Mouse (Mus musculus) myocyte (in vitro differentiated cells): Measurements from ENCODE around the gene Hectd1. TPM values are rescaled to one million over a fixed set of nuclear protein-coding genes. Genes with fewer than 3 reads are reported as not detected.

Source experiments
- H3K27me3 ChIP-seq: one replicate; pipeline ENCODE4 v1.6.1; 2011; ENCODE audit not compliant: control insufficient read depth, insufficient read depth, insufficient read length
- H3K36me3 ChIP-seq: one replicate; pipeline ENCODE4 v1.6.1; 2011; ENCODE audit not compliant: control insufficient read depth, insufficient read depth
- H3K4me2 ChIP-seq: one replicate; pipeline ENCODE4 v1.6.1; 2011; ENCODE audit warnings: low read depth, control low read depth
- H3K4me3 ChIP-seq: one replicate; pipeline ENCODE4 v1.5.1; 2011; ENCODE audit warnings: mild to moderate bottlenecking, control low read depth, moderate library complexity
- H3K79me2 ChIP-seq: one replicate; pipeline ENCODE4 v1.6.1; 2011; ENCODE audit not compliant: control insufficient read depth, insufficient read depth
- H3ac ChIP-seq: one replicate; pipeline ENCODE4 v1.6.1; 2011; ENCODE audit not compliant: control insufficient read depth, insufficient read length
- CEBPB ChIP-seq: IDR thresholded peaks from 2 replicates; pipeline ENCODE4 v1.6.1; 2011; ENCODE audit warnings: mild to moderate bottlenecking, moderate library complexity; ENCODE audit not compliant: poor library complexity, insufficient read depth, severe bottlenecking
- E2F4 ChIP-seq: IDR thresholded peaks from one replicate; pipeline ENCODE4 v1.6.1; 2011; ENCODE audit warnings: mild to moderate bottlenecking, control low read depth, moderate library complexity; ENCODE audit not compliant: insufficient read depth
- MAX ChIP-seq: IDR thresholded peaks from one replicate; pipeline ENCODE4 v1.6.1; 2011; ENCODE audit warnings: low read depth, mild to moderate bottlenecking, control low read depth
- MYOD1 ChIP-seq, 3 experiments: IDR thresholded peaks; one replicate each; pipeline ENCODE4 v1.6.1; 2011; ENCODE audit warnings: control low read depth in 2 of 3, low read depth in 2 of 3, mild to moderate bottlenecking in 2 of 3, moderate library complexity in 1 of 3; ENCODE audit not compliant: insufficient read length in 2 of 3, control insufficient read depth in 1 of 3
- MYOG ChIP-seq, 3 experiments: IDR thresholded peaks; one replicate each; pipeline ENCODE4 v1.6.1; 2011; ENCODE audit warnings: control low read depth in 2 of 3, low read depth in 2 of 3, mild to moderate bottlenecking in 2 of 3; ENCODE audit not compliant: insufficient read length in 2 of 3, control insufficient read depth in 1 of 3, insufficient read depth in 1 of 3
- POLR2A ChIP-seq: IDR thresholded peaks from one replicate; pipeline ENCODE4 v1.6.1; 2011; ENCODE audit warnings: low read depth, mild to moderate bottlenecking, control low read depth, moderate library complexity; ENCODE audit not compliant: insufficient read length
- POLR2AphosphoS2 ChIP-seq: IDR thresholded peaks from one replicate; pipeline ENCODE4 v1.6.1; 2011; ENCODE audit warnings: low read depth, control low read depth; ENCODE audit not compliant: insufficient read length
- REST ChIP-seq: IDR thresholded peaks from one replicate; pipeline ENCODE4 v1.6.1; 2011; ENCODE audit warnings: mild to moderate bottlenecking, control low read depth, moderate library complexity; ENCODE audit not compliant: insufficient read depth, insufficient read length
- SRF ChIP-seq: IDR thresholded peaks from one replicate; pipeline ENCODE4 v1.6.1; 2011; ENCODE audit warnings: low read depth; ENCODE audit not compliant: control insufficient read depth, insufficient read length
- TCF12 ChIP-seq: IDR thresholded peaks from one replicate; pipeline ENCODE4 v1.6.1; 2011; ENCODE audit warnings: mild to moderate bottlenecking, control low read depth; ENCODE audit not compliant: poor library complexity, insufficient read depth, severe bottlenecking
- TCF3 ChIP-seq: IDR thresholded peaks from one replicate; pipeline ENCODE4 v1.6.1; 2011; ENCODE audit warnings: low read depth, control low read depth; ENCODE audit not compliant: insufficient read length
- USF1 ChIP-seq: IDR thresholded peaks from one replicate; pipeline ENCODE4 v1.6.1; 2011; ENCODE audit warnings: low read depth, mild to moderate bottlenecking, control low read depth, moderate library complexity
- polyA plus RNA-seq: library from polyadenylated mRNA; unstranded; fragments of >200 nt; fragmentation: generic; extraction: Trizol; gene quantifications from one replicate; pipeline ENCODE4 v1.2.1, GENCODE M21; 2012; ENCODE audit warnings: missing spikeins

Gene Hectd1
- polyA plus RNA-seq, 1 experiment: 15.4 TPM

- Histone ChIP-seq H3K36me3 (no peaks in the 10 kb centered on the region), H3K27me3 (no peaks in the 10 kb centered on the region)
Measured at GRCm38 (mm10) chr12:51865790-51866179, 36.4 kb upstream of the Hectd1 start.

DNA sequence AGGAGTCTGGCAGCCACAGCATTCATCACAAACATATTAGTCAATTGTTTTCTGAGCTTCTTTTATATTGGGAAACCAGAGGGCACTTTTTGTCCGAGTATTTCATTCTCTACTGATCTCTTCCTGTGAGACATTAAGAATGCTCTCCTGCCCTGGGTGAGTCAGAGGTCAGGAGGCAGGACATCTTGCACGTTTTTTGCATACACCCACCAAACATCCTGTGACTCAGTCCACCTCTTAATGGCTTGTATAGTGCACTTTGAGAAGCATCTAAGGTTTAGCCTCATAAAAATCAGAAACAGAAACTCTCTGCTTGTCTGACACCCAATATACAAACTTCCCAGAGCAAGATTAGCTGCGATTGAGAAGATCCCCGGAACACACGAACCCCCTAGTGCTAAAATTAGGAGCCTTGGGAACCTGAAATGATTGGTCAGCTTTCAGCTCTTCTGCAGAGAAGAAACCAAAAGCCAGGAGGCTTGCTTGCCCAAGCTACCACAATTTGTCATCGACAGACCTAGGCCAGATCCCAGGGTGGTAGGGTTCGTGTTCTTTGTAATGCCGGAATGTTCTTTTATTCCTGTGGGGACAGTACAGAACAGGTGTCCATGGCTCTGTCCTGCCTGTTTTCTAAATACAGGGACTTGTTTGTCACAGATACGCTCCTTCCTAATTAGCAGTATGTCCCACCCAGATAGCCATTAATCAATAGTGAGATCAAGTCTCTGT lies 35.9 kb upstream of the Hectd1 start:
- Histone ChIP-seq H3K36me3 (no peaks in the 10 kb centered on the region), H3ac (no peak overlapping the region), H3K4me3 (no peak overlapping the region), H3K27me3 (no peaks in the 10 kb centered on the region), H3K4me2 (peak overlapping the region; percentile 81), H3K79me2 (no peaks in the 10 kb centered on the region)
- TF ChIP-seq MYOD1 (IDR thresholded peaks at IDR 0.05; ENCODE audit: control insufficient read depth in 1 of 3, insufficient read length in 2 of 3, low read depth in 2 of 3) (peak in 1 of 3 experiments; percentile 16), USF1 (no peak), POLR2AphosphoS2 (no peak)

More at GRCm38 (mm10) chr12:51865790-51866179, 36.4 kb upstream of the Hectd1 start:
- H3K4me2 ChIP-seq: peak overlapping the region; percentile 81
- H3K79me2 ChIP-seq: no peaks in the 10 kb centered on the region
- no peak overlapping the region for H3ac ChIP-seq
- TF ChIP-seq POLR2AphosphoS2 (no peak), CEBPB (peak; percentile 35; the same call in 1 of the 2 replicates), TCF3 (no peak), REST (no peak)
- no peak overlapping the region for H3K4me3 ChIP-seq

DNA sequence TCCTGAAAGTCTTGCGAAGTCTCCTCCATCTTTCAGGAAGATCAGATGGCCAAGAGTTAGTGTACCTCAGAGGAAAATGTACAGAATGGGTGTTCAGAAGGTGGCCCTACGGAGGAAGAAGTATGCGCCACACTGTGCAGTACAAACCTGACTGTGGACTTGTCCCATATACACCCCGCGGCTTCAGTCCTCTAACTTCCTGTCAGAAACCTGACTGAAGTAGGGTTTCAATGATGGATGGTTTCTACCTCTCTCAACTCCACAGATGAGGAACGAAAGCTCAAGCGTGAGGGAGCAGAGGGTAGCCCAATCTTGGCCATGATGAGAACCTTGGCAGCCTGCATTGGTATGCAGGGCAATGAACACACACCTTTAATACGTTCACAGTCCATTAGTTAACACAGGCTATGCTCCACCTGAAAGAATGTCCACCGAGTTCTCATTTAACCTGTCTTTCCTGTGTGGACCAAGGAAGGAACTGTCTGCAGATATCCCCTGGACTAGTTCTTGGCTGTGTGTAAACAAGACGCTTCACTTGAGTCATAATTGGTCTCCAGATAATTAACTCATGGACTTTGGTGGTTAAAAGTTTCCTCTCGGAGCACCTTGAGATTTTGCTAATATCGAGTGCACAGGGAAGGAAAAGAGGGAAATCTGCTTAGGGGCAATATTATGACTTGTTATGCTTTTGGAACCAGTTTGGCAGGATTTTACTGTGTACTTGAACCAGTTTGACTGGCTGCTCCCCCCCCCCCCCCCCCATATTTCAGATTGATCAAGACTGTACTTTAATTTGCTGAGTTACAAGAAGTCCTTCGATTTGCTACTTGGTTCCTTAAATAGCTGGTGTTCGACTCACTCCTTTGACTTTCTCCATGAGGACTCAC lies 34.0 kb upstream of the Hectd1 start:
- no peaks in the 10 kb centered on the region for H3K36me3 ChIP-seq
- no peak overlapping the region for H3K4me2 ChIP-seq
- H3K27me3 ChIP-seq: no peaks in the 10 kb centered on the region
- no peak for TF ChIP-seq POLR2A
- H3K4me3 ChIP-seq: no peak overlapping the region
- H3ac ChIP-seq: no peak overlapping the region
- H3K79me2 ChIP-seq: no peaks in the 10 kb centered on the region

DNA sequence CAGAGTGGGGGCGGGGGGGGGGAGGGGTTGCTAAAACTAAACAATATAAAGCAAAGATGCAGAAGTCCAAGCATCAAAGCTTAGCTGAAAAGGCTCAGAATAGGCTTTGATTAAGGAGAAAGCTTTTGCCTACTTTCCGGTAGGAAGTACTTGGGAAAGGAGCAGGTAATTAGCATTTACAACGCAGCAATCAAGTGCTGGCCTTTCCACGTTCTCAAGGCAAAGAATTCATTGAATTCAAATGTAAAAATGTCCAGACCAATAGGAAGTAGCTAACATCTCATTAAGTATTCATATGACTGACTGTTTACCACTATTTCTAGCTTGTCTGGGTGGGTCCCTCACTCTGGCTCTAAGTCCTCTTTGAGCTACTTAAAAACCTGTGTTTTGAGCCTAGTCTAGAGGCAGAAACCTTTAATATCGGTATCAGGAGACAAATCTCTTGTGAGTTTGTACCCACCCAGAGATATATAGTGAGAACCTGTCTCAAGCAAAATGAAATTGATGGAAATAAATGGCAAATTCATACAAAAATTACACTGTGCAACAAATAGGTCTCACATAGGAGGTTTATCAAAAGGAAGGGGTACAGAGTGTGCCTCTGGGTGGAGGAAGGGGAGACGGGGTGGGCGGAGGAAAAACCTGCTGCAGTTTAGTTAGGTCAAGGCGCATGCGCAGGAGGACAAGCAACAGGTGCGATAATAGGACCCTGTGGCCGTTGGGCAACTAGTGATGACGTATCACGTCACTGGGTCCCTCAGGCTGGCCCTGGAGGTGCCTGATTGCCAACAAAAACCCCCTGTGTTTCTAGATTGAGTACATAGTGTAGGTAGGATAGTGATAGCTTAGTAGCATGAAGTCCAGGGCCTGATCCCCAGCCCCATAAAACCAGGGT lies 29.0 kb upstream of the Hectd1 start:
- Histone ChIP-seq H3K79me2 (no peaks in the 10 kb centered on the region), H3K36me3 (no peaks in the 10 kb centered on the region)

DNA sequence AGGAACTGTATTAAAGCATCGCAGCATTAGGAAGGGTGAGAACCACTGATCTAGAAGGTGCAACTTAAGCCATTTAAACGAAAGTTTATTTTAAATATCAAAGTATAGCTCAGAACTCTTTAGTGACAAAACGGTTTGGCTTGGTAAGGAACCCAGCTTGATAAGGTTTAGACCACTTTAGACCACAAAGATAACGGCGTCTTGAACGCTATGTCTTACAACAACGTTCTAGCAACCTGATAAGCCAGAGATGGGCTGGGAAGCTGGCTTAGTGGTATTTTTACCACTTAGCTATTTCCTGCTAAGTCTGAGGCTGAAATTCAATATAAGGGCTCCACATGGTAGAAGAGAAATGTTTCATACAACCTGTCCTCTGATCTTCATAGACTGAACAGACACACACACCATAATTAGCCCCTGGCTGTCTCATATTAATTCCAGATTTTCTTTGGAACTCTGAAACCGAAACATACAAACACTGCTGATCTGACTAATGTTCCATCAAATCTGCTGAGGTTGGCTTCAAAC lies 27.5 kb upstream of the Hectd1 start:
- H3K36me3 ChIP-seq: no peaks in the 10 kb centered on the region
- no peak overlapping the region for H3K4me3 ChIP-seq
- no peak overlapping the region for H3K4me2 ChIP-seq
- TF ChIP-seq SRF (no peak), POLR2A (no peak), MYOG (IDR thresholded peaks at IDR 0.05; ENCODE audit: control insufficient read depth in 1 of 3, insufficient read depth in 1 of 3, insufficient read length in 2 of 3, low read depth in 2 of 3) (no peak), TCF12 (no peak), E2F4 (no peak), TCF3 (no peak), USF1 (no peak), REST (no peak), POLR2AphosphoS2 (no peak), MAX (no peak), CEBPB (no peak)
- no peaks in the 10 kb centered on the region for H3K79me2 ChIP-seq
- H3ac ChIP-seq: no peak overlapping the region
- H3K27me3 ChIP-seq: no peaks in the 10 kb centered on the region

More for the DNA sequence above, 29.0 kb upstream of the Hectd1 start:
- Histone ChIP-seq H3ac (no peak overlapping the region), H3K4me2 (no peak overlapping the region), H3K4me3 (no peak overlapping the region), H3K27me3 (no peaks in the 10 kb centered on the region)
- TF ChIP-seq MYOG (IDR thresholded peaks at IDR 0.05; ENCODE audit: control insufficient read depth in 1 of 3, insufficient read depth in 1 of 3, insufficient read length in 2 of 3, low read depth in 2 of 3) (no peak), CEBPB (no peak), TCF3 (no peak), SRF (no peak), REST (no peak), USF1 (no peak), MYOD1 (IDR thresholded peaks at IDR 0.05; ENCODE audit: control insufficient read depth in 1 of 3, insufficient read length in 2 of 3, low read depth in 2 of 3) (no peak), TCF12 (no peak), POLR2A (no peak), MAX (no peak), POLR2AphosphoS2 (no peak), E2F4 (no peak)
